Mouse (Mus musculus) E14TG2a.4 (cell line): ENCODE data around the gene 9330182L06Rik.

ENCODE experiments used
- CTCF ChIP-seq: conservative IDR thresholded peaks from 2 replicates; pipeline ENCODE4 v1.5.1; 2014; ENCODE audit warnings: low read length
- NANOG ChIP-seq: IDR thresholded peaks from 2 replicates; pipeline ENCODE4 v1.6.1; 2014; ENCODE audit warnings: borderline replicate concordance, low read length, mixed read lengths

DNA sequence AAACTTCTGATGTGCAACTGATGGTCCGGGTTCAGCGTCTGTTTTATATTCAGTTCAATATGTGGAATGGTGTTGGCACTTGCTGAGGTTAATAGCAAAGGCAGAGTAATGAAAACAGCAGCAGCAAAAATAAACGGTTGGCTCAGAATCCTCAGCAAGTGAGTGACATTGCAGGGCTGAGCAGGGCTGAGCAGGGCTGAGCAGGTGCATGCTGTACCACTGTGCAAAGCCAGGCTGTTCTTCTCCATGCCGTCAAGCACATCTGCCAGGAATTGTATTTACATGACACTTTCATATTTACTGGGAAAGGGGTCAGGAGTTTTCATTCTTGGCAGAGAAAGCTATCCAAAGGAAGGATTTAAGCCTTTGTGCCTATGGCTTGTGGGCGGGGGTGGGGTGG, 78.7 kb downstream of the 9330182L06Rik start:
- no peak for TF ChIP-seq CTCF
- TF ChIP-seq NANOG, result no peak
